Mouse (Mus musculus): ENCODE results near the gene Serpina3c.

Gene Serpina3c

GRCm38 (mm10) chr12:104153656-104154055 is at the start of gene Serpina3c:
TSS of gene Serpina3c (minus strand) at chr12:104153870.
- Histone ChIP-seq H3K4me1 (replicated peaks; ENCODE audit: low read depth, low read length) (no peaks in the 10 kb centered on the region), H3K27me3 (ENCODE audit: insufficient read depth, low read length) (no peaks in the 10 kb centered on the region), H3K4me3 (replicated peaks; ENCODE audit: low read length) (no peak within 1 kb of the TSS), H3K36me3 (ENCODE audit: insufficient read depth, low read length) (no peaks in the 10 kb centered on the region), H3K9me3 (ENCODE audit: low read length) (peaks cover 8% of the 10 kb centered on the region; the same call in 1 of the 2 replicates)
- TF ChIP-seq CTCF (conservative IDR thresholded peaks at IDR 0.05; ENCODE audit: low read length) (no peak), NANOG (IDR thresholded peaks at IDR 0.05; ENCODE audit: borderline replicate concordance, low read length) (no peak), POU5F1 (IDR thresholded peaks at IDR 0.05; ENCODE audit: borderline replicate concordance, low read length) (no peak)

DNA sequence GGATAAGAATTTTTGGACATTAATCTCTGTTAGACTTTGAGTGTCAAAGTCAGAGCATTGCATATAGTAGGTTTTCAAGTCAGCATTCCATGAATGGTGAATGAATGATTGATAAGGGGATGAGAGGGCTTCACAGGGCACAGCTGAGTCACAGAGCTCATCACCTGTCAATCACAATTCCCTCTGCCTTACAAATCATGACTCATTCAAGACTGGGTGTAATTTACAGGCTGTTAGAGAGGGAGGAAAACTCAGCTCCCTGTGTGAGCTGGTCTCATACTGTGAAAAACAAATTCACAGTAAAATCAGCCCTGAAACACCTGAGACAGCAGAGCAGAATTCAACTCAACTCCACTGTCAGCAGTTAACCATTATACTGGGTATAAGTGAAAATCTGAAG is 37.2 kb upstream of the Serpina3c start:
- Histone ChIP-seq H3K36me3 (ENCODE audit: insufficient read depth, low read length) (no peaks in the 10 kb centered on the region), H3K27me3 (ENCODE audit: insufficient read depth, low read length) (no peaks in the 10 kb centered on the region), H3K4me3 (replicated peaks; ENCODE audit: low read length) (no peak overlapping the region), H3K4me1 (replicated peaks; ENCODE audit: low read depth, low read length) (no peaks in the 10 kb centered on the region), H3K9me3 (ENCODE audit: low read length) (no peaks in the 10 kb centered on the region)
- no peak for TF ChIP-seq POU5F1 (IDR thresholded peaks at IDR 0.05; ENCODE audit: borderline replicate concordance, low read length)

- Histone ChIP-seq H3K36me3 (ENCODE audit: insufficient read depth, low read length) (no peaks in the 10 kb centered on the region), H3K9me3 (ENCODE audit: low read length) (no peaks in the 10 kb centered on the region), H3K4me1 (replicated peaks; ENCODE audit: low read depth, low read length) (no peaks in the 10 kb centered on the region), H3K4me3 (replicated peaks; ENCODE audit: low read length) (no peak overlapping the region), H3K27me3 (ENCODE audit: insufficient read depth, low read length) (no peaks in the 10 kb centered on the region)
- TF ChIP-seq POU5F1 (IDR thresholded peaks at IDR 0.05; ENCODE audit: borderline replicate concordance, low read length) (no peak), CTCF (conservative IDR thresholded peaks at IDR 0.05; ENCODE audit: low read length) (no peak), NANOG (IDR thresholded peaks at IDR 0.05; ENCODE audit: borderline replicate concordance, low read length) (no peak)
Measured at GRCm38 (mm10) chr12:104189246-104189645, 35.6 kb upstream of the Serpina3c start.

- Histone ChIP-seq H3K27me3 (ENCODE audit: insufficient read depth, low read length) (no peaks in the 10 kb centered on the region), H3K9me3 (ENCODE audit: low read length) (no peaks in the 10 kb centered on the region), H3K36me3 (ENCODE audit: insufficient read depth, low read length) (no peaks in the 10 kb centered on the region), H3K4me3 (replicated peaks; ENCODE audit: low read length) (no peak overlapping the region), H3K4me1 (replicated peaks; ENCODE audit: low read depth, low read length) (no peaks in the 10 kb centered on the region)
- TF ChIP-seq CTCF (conservative IDR thresholded peaks at IDR 0.05; ENCODE audit: low read length), result no peak
- no peak for TF ChIP-seq NANOG (IDR thresholded peaks at IDR 0.05; ENCODE audit: borderline replicate concordance, low read length)
- TF ChIP-seq POU5F1 (IDR thresholded peaks at IDR 0.05; ENCODE audit: borderline replicate concordance, low read length), result no peak
Measured at GRCm38 (mm10) chr12:104186041-104186581, 32.4 kb upstream of the Serpina3c start.

GRCm38 (mm10) chr12:104185046-104185445 is 31.4 kb upstream of the Serpina3c start:
- Histone ChIP-seq H3K4me3 (replicated peaks; ENCODE audit: low read length) (no peak overlapping the region), H3K36me3 (ENCODE audit: insufficient read depth, low read length) (no peaks in the 10 kb centered on the region), H3K9me3 (ENCODE audit: low read length) (no peaks in the 10 kb centered on the region), H3K27me3 (ENCODE audit: insufficient read depth, low read length) (no peaks in the 10 kb centered on the region), H3K4me1 (replicated peaks; ENCODE audit: low read depth, low read length) (no peaks in the 10 kb centered on the region)
- TF ChIP-seq CTCF (conservative IDR thresholded peaks at IDR 0.05; ENCODE audit: low read length) (no peak), POU5F1 (IDR thresholded peaks at IDR 0.05; ENCODE audit: borderline replicate concordance, low read length) (no peak), NANOG (IDR thresholded peaks at IDR 0.05; ENCODE audit: borderline replicate concordance, low read length) (no peak)

GRCm38 (mm10) chr12:104178987-104179386 is 25.3 kb upstream of the Serpina3c start:
- Histone ChIP-seq H3K27me3 (ENCODE audit: insufficient read depth, low read length) (no peaks in the 10 kb centered on the region), H3K4me1 (replicated peaks; ENCODE audit: low read depth, low read length) (no peaks in the 10 kb centered on the region), H3K36me3 (ENCODE audit: insufficient read depth, low read length) (no peaks in the 10 kb centered on the region), H3K4me3 (replicated peaks; ENCODE audit: low read length) (no peak overlapping the region), H3K9me3 (ENCODE audit: low read length) (no peaks in the 10 kb centered on the region)
- no peak for TF ChIP-seq CTCF (conservative IDR thresholded peaks at IDR 0.05; ENCODE audit: low read length)
- no peak for TF ChIP-seq NANOG (IDR thresholded peaks at IDR 0.05; ENCODE audit: borderline replicate concordance, low read length)
- TF ChIP-seq POU5F1 (IDR thresholded peaks at IDR 0.05; ENCODE audit: borderline replicate concordance, low read length), result no peak

- no peaks in the 10 kb centered on the region for H3K36me3 ChIP-seq (ENCODE audit: insufficient read depth, low read length)
- H3K27me3 ChIP-seq (ENCODE audit: insufficient read depth, low read length), result no peaks in the 10 kb centered on the region
- H3K4me1 ChIP-seq (replicated peaks; ENCODE audit: low read depth, low read length), result no peaks in the 10 kb centered on the region
- H3K9me3 ChIP-seq (ENCODE audit: low read length), result no peaks in the 10 kb centered on the region
- H3K4me3 ChIP-seq (replicated peaks; ENCODE audit: low read length), result no peak overlapping the region
- no peak for TF ChIP-seq CTCF (conservative IDR thresholded peaks at IDR 0.05; ENCODE audit: low read length)
- TF ChIP-seq NANOG (IDR thresholded peaks at IDR 0.05; ENCODE audit: borderline replicate concordance, low read length), result no peak
- TF ChIP-seq POU5F1 (IDR thresholded peaks at IDR 0.05; ENCODE audit: borderline replicate concordance, low read length), result no peak
Measured at GRCm38 (mm10) chr12:104178577-104178976, 24.9 kb upstream of the Serpina3c start.

- no peak for TF ChIP-seq NANOG (IDR thresholded peaks at IDR 0.05; ENCODE audit: borderline replicate concordance, low read length)
- no peak for TF ChIP-seq CTCF (conservative IDR thresholded peaks at IDR 0.05; ENCODE audit: low read length)
- no peak for TF ChIP-seq POU5F1 (IDR thresholded peaks at IDR 0.05; ENCODE audit: borderline replicate concordance, low read length)
Measured at GRCm38 (mm10) chr12:104175636-104176035, 22.0 kb upstream of the Serpina3c start.

GRCm38 (mm10) chr12:104174747-104175146 is 21.1 kb upstream of the Serpina3c start:
- H3K36me3 ChIP-seq (ENCODE audit: insufficient read depth, low read length), result no peaks in the 10 kb centered on the region
- H3K27me3 ChIP-seq (ENCODE audit: insufficient read depth, low read length), result no peaks in the 10 kb centered on the region
- no peaks in the 10 kb centered on the region for H3K9me3 ChIP-seq (ENCODE audit: low read length)
- H3K4me1 ChIP-seq (replicated peaks; ENCODE audit: low read depth, low read length), result no peaks in the 10 kb centered on the region
- no peak overlapping the region for H3K4me3 ChIP-seq (replicated peaks; ENCODE audit: low read length)
- no peak for TF ChIP-seq NANOG (IDR thresholded peaks at IDR 0.05; ENCODE audit: borderline replicate concordance, low read length)
- no peak for TF ChIP-seq POU5F1 (IDR thresholded peaks at IDR 0.05; ENCODE audit: borderline replicate concordance, low read length)
- no peak for TF ChIP-seq CTCF (conservative IDR thresholded peaks at IDR 0.05; ENCODE audit: low read length)

More at GRCm38 (mm10) chr12:104175636-104176035, 22.0 kb upstream of the Serpina3c start:
- Histone ChIP-seq H3K4me1 (replicated peaks; ENCODE audit: low read depth, low read length) (no peaks in the 10 kb centered on the region), H3K27me3 (ENCODE audit: insufficient read depth, low read length) (no peaks in the 10 kb centered on the region), H3K4me3 (replicated peaks; ENCODE audit: low read length) (no peak overlapping the region), H3K9me3 (ENCODE audit: low read length) (no peaks in the 10 kb centered on the region), H3K36me3 (ENCODE audit: insufficient read depth, low read length) (no peaks in the 10 kb centered on the region)
